Mouse (Mus musculus): Measurements from ENCODE around the gene A830031A19Rik. TPM values are rescaled to one million over a fixed set of nuclear protein-coding genes. Genes with fewer than 3 reads are reported as not detected.

Gene A830031A19Rik
- not detected in 2 replicates for polyA plus RNA-seq (2015; fragmentation: Nextera tagmentation; extraction: Ambion mirVana)

DNA sequence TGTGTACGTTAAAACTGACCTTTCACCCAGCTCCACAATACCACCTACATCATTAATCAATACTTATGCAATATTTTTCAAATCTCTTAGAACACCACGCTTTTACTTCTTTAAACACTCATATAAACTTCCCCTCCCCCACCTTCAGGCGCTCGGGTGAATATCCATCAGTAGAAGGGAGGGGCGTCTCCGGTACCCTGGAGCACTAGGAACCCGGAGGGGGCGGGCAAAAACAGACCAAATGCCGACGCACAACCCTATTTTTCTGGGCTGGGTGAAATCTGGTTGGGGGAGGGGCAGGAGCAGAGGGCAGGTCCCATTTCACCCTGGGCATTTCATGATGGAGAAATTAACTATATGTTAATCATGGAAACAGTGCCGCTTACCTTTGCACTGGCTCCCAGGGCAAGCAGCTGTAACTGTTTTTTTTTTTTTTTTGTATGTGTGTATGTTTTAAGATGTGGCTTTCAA lies at the start of gene A830031A19Rik:
TSS of gene A830031A19Rik (minus strand) at position 421 of the 471 bp plus-strand sequence.

DNA sequence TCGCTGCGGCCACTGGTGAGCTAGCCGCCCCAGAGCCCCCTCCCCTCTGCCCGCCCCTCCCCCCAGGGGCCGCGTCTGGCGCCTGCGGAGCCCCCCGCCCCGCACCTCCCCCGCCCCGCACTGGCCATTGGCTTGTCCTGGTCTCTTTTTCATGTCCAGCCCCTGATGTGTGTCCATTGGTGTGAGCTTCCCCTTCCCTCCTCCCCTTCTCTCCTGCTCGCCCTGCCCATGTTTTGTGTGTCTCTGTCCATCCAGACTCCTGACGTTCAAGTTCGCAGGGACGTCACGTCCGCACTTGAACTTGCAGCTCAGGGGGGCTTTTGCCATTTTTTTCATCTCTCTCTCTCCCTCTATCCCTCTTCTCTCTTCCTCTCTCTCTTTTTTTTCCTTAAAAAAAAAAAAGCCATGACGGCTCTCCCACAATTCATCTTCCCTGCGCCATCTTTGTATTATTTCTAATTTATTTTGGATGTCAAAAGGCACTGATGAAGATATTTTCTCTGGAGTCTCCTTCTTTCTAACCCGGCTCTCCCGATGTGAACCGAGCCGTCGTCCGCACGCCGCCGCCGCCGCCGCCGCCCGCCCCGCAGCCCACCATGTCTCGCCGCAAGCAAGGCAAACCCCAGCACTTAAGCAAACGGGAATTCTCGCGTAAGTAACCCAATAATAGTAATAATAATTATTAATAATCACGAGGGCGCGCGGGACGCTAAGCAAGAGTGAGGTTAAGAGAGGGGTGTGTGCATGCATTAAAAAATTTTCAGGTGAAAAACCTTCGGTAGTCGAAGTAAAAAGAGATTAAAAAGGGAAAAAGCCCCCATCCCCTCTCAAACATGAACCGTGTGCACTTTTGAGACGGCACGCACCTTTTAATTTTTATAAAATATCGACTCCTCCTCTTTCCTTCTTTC lies 3.2 kb upstream of the A830031A19Rik start, which contains the start of gene Bcl11a:
TSS of gene Bcl11a (plus strand) at position 262 of the 911 bp plus-strand sequence.

Small RNA genes lying within 50 kb of the gene (microRNA-seq; reads per million reads assigned to microRNA genes)
- gene Gm44381 (ENCODE audit: borderline replicate concordance, insufficient number of aligned reads): not detected

Other genes with a start within 250 kb of the A830031A19Rik start
- gene Papolg, start 179.8 kb downstream of the A830031A19Rik start, polyA plus RNA-seq (2015; fragmentation: Nextera tagmentation; extraction: Ambion mirVana): 7.1 and 8.7 TPM in 2 replicates
- gene Bcl11a, start 3.0 kb upstream of the A830031A19Rik start, polyA plus RNA-seq (2015; fragmentation: Nextera tagmentation; extraction: Ambion mirVana): 3.0 and 5.0 TPM in 2 replicates

Data from adrenal gland, postnatal 0 days (tissue).